ENCODE assay signal across 25 mouse cellular contexts in the genomic region with DNA sequence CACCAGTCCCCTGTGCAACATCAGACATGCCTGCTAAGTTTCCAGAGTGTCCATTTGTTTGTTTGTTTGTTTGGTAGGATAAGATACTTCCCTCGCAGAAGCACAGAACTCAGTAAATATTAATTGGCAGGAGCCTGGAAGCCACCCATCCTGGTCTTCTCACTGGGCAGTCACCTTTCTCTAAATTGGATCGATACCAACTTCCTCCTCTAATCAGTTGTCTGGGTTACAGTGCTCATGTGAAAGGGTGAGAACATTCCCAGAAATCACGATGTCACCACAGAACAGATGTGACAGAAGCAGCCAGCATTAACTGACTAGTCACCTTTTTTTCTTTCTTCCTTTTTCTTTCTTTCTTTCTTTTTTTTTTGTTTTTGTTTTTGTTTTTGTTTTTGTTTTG. TPM values are rescaled to one million over a fixed set of nuclear protein-coding genes. Genes with fewer than 3 reads are reported as not detected.
DNase-seq lines count a peak whose midpoint lies in the region; ATAC-seq and TF ChIP-seq lines count a peak whose summit lies in the region.
"Had no signal": no experiment of that assay in that cellular context is flagged by ENCODE, and none has a peak within 500 bp of the region (broad histone marks: within the 10 kb centered on the region; RNA-seq: fewer than 3 reads in every experiment).

No protein-coding gene starts in this region.

- no peak overlapping the region for H3K9ac ChIP-seq in heart, embryonic 11.5 days (ENCODE audit: low read depth, low read length)
- H3K9ac ChIP-seq in liver, adult 2 months (ENCODE audit: low read depth, low read length), result no peak overlapping the region; the same call in 1 of the 2 replicates
- no peak overlapping the region for H3K9ac ChIP-seq in liver, embryonic 11.5 days (ENCODE audit: low read depth, low read length)
- no peak overlapping the region for H3K9ac ChIP-seq in forebrain, postnatal 0 days
- H3K9ac ChIP-seq: embryonic facial prominence, embryonic 12.5 days; forebrain, embryonic 13.5 days; liver, embryonic 14.5 days; midbrain, embryonic 13.5 days; neural tube, embryonic 12.5 days had no signal

- ATAC-seq in heart, embryonic 11.5 days (replicated peaks; ENCODE audit: insufficient number of reproducible peaks, low FRiP score, low TSS enrichment), result no peak
- no peak for ATAC-seq in liver, embryonic 11.5 days (replicated peaks; ENCODE audit: low FRiP score)
- no peak for ATAC-seq in forebrain, postnatal 0 days
- ATAC-seq: forebrain, embryonic 13.5 days; midbrain, embryonic 13.5 days had no signal

- no peaks in the 10 kb centered on the region for H3K79me2 ChIP-seq in liver, adult 2 months (ENCODE audit: control insufficient read depth, insufficient read depth, low read length)

- TF ChIP-seq CTCF in liver, adult 2 months (IDR thresholded peaks at IDR 0.05; ENCODE audit: low read depth, low read length), result no peak
- TF ChIP-seq CTCF in testis, adult 2 months (IDR thresholded peaks at IDR 0.05; ENCODE audit: control insufficient read depth, insufficient read depth, insufficient replicate concordance, low read depth, low read length), result no peak
- TF ChIP-seq CTCF in forebrain, postnatal 0 days (IDR thresholded peaks at IDR 0.05; ENCODE audit: low read depth), result no peak

- TF ChIP-seq POLR2A in liver, adult 2 months (IDR thresholded peaks at IDR 0.05; ENCODE audit: extremely low read depth, insufficient read depth, low read length), result no peak
- no peak for TF ChIP-seq POLR2A in testis, adult 2 months (IDR thresholded peaks at IDR 0.05; ENCODE audit: control insufficient read depth, low read depth, low read length)

- H3K9me3 ChIP-seq in heart, embryonic 11.5 days (replicated peaks; ENCODE audit: control insufficient read depth, low read length), result no peaks in the 10 kb centered on the region
- H3K9me3 ChIP-seq in heart, embryonic 10.5 days, result no peaks in the 10 kb centered on the region
- no peaks in the 10 kb centered on the region for H3K9me3 ChIP-seq in liver, embryonic 11.5 days (ENCODE audit: control insufficient read depth, low read length)
- no peaks in the 10 kb centered on the region for H3K9me3 ChIP-seq in forebrain, postnatal 0 days (ENCODE audit: low read length)
- H3K9me3 ChIP-seq: embryonic facial prominence, embryonic 12.5 days; forebrain, embryonic 13.5 days; limb, embryonic 10.5 days; midbrain, embryonic 13.5 days had no signal

- H3K4me1 ChIP-seq in heart, embryonic 11.5 days (ENCODE audit: control insufficient read depth, insufficient read depth, low read length), result 0 out of 2 replicates have a peak, but pooled peaks cover 3% of the 10 kb centered on the region
- H3K4me1 ChIP-seq in heart, embryonic 10.5 days, result peaks cover 14% of the 10 kb centered on the region
- peaks cover 27% of the 10 kb centered on the region for H3K4me1 ChIP-seq in liver, adult 2 months (ENCODE audit: control insufficient read depth, insufficient read depth, low read length)
- peaks cover 14% of the 10 kb centered on the region for H3K4me1 ChIP-seq in liver, embryonic 11.5 days (replicated peaks; ENCODE audit: control insufficient read depth, insufficient read depth, low read length)
- peaks cover 16% of the 10 kb centered on the region for H3K4me1 ChIP-seq in testis, adult 2 months (ENCODE audit: control insufficient read depth, insufficient read depth, low read length)
- H3K4me1 ChIP-seq in forebrain, postnatal 0 days (ENCODE audit: insufficient read depth), result no peaks in the 10 kb centered on the region
- H3K4me1 ChIP-seq: embryonic facial prominence, embryonic 12.5 days; forebrain, embryonic 13.5 days; midbrain, embryonic 13.5 days had no signal

- H3K4me2 ChIP-seq in heart, embryonic 11.5 days, result no peak overlapping the region
- no peak overlapping the region for H3K4me2 ChIP-seq in liver, embryonic 11.5 days
- no peak overlapping the region for H3K4me2 ChIP-seq in forebrain, postnatal 0 days (ENCODE audit: low read depth)
- H3K4me2 ChIP-seq: forebrain, embryonic 13.5 days had no signal

- H3K27ac ChIP-seq in heart, embryonic 11.5 days (ENCODE audit: low read depth, low read length), result peak overlapping the region; percentile 59; the same call in 1 of the 2 replicates
- no peak overlapping the region for H3K27ac ChIP-seq in heart, embryonic 10.5 days
- H3K27ac ChIP-seq in liver, adult 2 months (replicated peaks; ENCODE audit: insufficient read depth, low read depth, low read length), result peak overlapping the region; percentile 91
- no peak overlapping the region for H3K27ac ChIP-seq in liver, embryonic 11.5 days (ENCODE audit: low read depth, low read length)
- peak overlapping the region; percentile 71 for H3K27ac ChIP-seq in testis, adult 2 months (ENCODE audit: control insufficient read depth, insufficient read depth, low read depth, low read length)
- H3K27ac ChIP-seq in forebrain, postnatal 0 days (ENCODE audit: low read depth, low read length), result no peak overlapping the region
- H3K27ac ChIP-seq: embryonic facial prominence, embryonic 12.5 days; forebrain, embryonic 13.5 days; limb, embryonic 10.5 days; liver, embryonic 14.5 days; midbrain, embryonic 13.5 days; neural tube, embryonic 12.5 days had no signal

- no peaks in the 10 kb centered on the region for H3K36me3 ChIP-seq in heart, embryonic 11.5 days (ENCODE audit: control insufficient read depth, insufficient read depth, low read length)
- 0 out of 2 replicates have a peak, but pooled peaks cover 4% of the 10 kb centered on the region for H3K36me3 ChIP-seq in heart, embryonic 10.5 days
- H3K36me3 ChIP-seq in liver, adult 2 months (ENCODE audit: control insufficient read depth, insufficient read depth, low read length), result no peaks in the 10 kb centered on the region
- no peaks in the 10 kb centered on the region for H3K36me3 ChIP-seq in liver, embryonic 11.5 days (ENCODE audit: control insufficient read depth, insufficient read depth, low read length)
- H3K36me3 ChIP-seq in testis, adult 2 months (ENCODE audit: control insufficient read depth, insufficient read depth, low read length), result no peaks in the 10 kb centered on the region
- no peaks in the 10 kb centered on the region for H3K36me3 ChIP-seq in forebrain, postnatal 0 days (ENCODE audit: insufficient read depth)
- H3K36me3 ChIP-seq: embryonic facial prominence, embryonic 12.5 days; limb, embryonic 10.5 days; midbrain, embryonic 13.5 days; neural tube, embryonic 12.5 days had no signal

- H3K4me3 ChIP-seq in heart, embryonic 11.5 days (ENCODE audit: low read depth, low read length), result no peak overlapping the region
- no peak overlapping the region for H3K4me3 ChIP-seq in heart, embryonic 10.5 days
- H3K4me3 ChIP-seq in liver, adult 2 months (ENCODE audit: insufficient read depth, low read depth, low read length), result no peak overlapping the region
- H3K4me3 ChIP-seq in liver, embryonic 11.5 days (ENCODE audit: low read depth, low read length), result no peak overlapping the region
- H3K4me3 ChIP-seq in testis, adult 2 months (ENCODE audit: control insufficient read depth, low read depth, low read length), result no peak overlapping the region
- no peak overlapping the region for H3K4me3 ChIP-seq in forebrain, postnatal 0 days (ENCODE audit: low read depth, low read length)
- H3K4me3 ChIP-seq: erythroblast, embryonic 14.5 days; forebrain, embryonic 13.5 days; midbrain, embryonic 13.5 days; neural tube, embryonic 12.5 days had no signal

- 49% methylated on average over 3 of the region's 3 CpGs for WGBS in heart, embryonic 11.5 days (ENCODE audit: insufficient replicate concordance)
- 60% methylated on average over 3 of the region's 3 CpGs for WGBS in heart, embryonic 10.5 days
- 3% methylated on average over 3 of the region's 3 CpGs for WGBS in liver, adult 2 months
- 41% methylated on average over 3 of the region's 3 CpGs for WGBS in liver, embryonic 11.5 days
- WGBS in forebrain, postnatal 0 days, result 62% methylated on average over 3 of the region's 3 CpGs

- DNase-seq in heart, embryonic 10.5 days (ENCODE audit: low spot score), result no peak
- DNase-seq in liver, adult 2 months (ENCODE audit: extremely low read depth, low read depth, low spot score), result peak; percentile 95
- no peak for DNase-seq in liver, embryonic 11.5 days (ENCODE audit: low spot score)
- DNase-seq in testis, postnatal 10 days (ENCODE audit: low spot score), result no peak
- no peak for DNase-seq in forebrain, postnatal 0 days
- DNase-seq in thymus, postnatal 14 days, result no peak
- DNase-seq: B cell, adult 2 months; cerebellum, adult 9-11 months; kidney, adult 8-10 months; right cerebral cortex, postnatal 4 days; thymus, postnatal 25 days had no signal

- H3K27me3 ChIP-seq in heart, embryonic 11.5 days (ENCODE audit: control insufficient read depth, insufficient read depth, low read length), result no peaks in the 10 kb centered on the region
- no peaks in the 10 kb centered on the region for H3K27me3 ChIP-seq in heart, embryonic 10.5 days (ENCODE audit: insufficient read depth, poor library complexity, severe bottlenecking)
- H3K27me3 ChIP-seq in liver, adult 2 months (ENCODE audit: control insufficient read depth, insufficient read depth, low read length), result no peaks in the 10 kb centered on the region
- H3K27me3 ChIP-seq in liver, embryonic 11.5 days (replicated peaks; ENCODE audit: control insufficient read depth, insufficient read depth, low read length), result no peaks in the 10 kb centered on the region
- no peaks in the 10 kb centered on the region for H3K27me3 ChIP-seq in testis, adult 2 months (ENCODE audit: control insufficient read depth, insufficient read depth, low read length)
- H3K27me3 ChIP-seq in forebrain, postnatal 0 days (ENCODE audit: insufficient read depth, low read length), result no peaks in the 10 kb centered on the region
- H3K27me3 ChIP-seq: embryonic facial prominence, embryonic 12.5 days; forebrain, embryonic 13.5 days; midbrain, embryonic 13.5 days; neural tube, embryonic 12.5 days had no signal

RNA-seq across cellular contexts. Expression of a gene that starts 3.7 kb away (rescaled TPM):
- 9.1 and 9.2 TPM in 2 replicates for polyA plus RNA-seq in heart, embryonic 11.5 days (2014; fragmentation: Nextera tagmentation; extraction: Ambion mirVana)
- 15.2 and 22.1 TPM in 2 replicates for polyA plus RNA-seq in heart, embryonic 10.5 days (2016; fragmentation: Nextera tagmentation; extraction: Ambion mirVana)
- 4.8 and 8.8 TPM in 2 replicates for total RNA-seq in liver, adult 2 months (2014; rRNA removed)
- polyA plus RNA-seq in liver, adult 2 months (2012; rRNA removed), result 18.4 and 26.2 TPM in 2 replicates
- polyA plus RNA-seq in liver, embryonic 11.5 days (2014; fragmentation: Nextera tagmentation; extraction: Ambion mirVana), result 5.0 TPM in 2 replicates
- 0.37 and 0.57 TPM in 2 replicates for polyA plus RNA-seq in testis, adult 2 months (2012; rRNA removed)
- 0.62 and 1.3 TPM in 2 replicates for total RNA-seq in forebrain, postnatal 0 days (2014; rRNA removed)
- 1.5 and 1.7 TPM in 2 replicates for polyA plus RNA-seq in forebrain, postnatal 0 days (2015; fragmentation: Nextera tagmentation; extraction: Ambion mirVana)

RNA-seq across cellular contexts. Expression of a gene that starts 4.3 kb away (rescaled TPM):
- 0.10 TPM in 1 of 2 replicates, not detected in the other for polyA plus RNA-seq in heart, embryonic 11.5 days (2014; fragmentation: Nextera tagmentation; extraction: Ambion mirVana)
- 0.06 and 0.13 TPM in 2 replicates for polyA plus RNA-seq in heart, embryonic 10.5 days (2016; fragmentation: Nextera tagmentation; extraction: Ambion mirVana)
- 0.18 and 0.27 TPM in 2 replicates for total RNA-seq in liver, adult 2 months (2014; rRNA removed)
- 0.20 TPM in 2 replicates for polyA plus RNA-seq in liver, adult 2 months (2012; rRNA removed)
- 0.17 and 0.22 TPM in 2 replicates for polyA plus RNA-seq in liver, embryonic 11.5 days (2014; fragmentation: Nextera tagmentation; extraction: Ambion mirVana)
- polyA plus RNA-seq in testis, adult 2 months (2012; rRNA removed), result 0.07 TPM in 2 replicates
- total RNA-seq in forebrain, postnatal 0 days (2014; rRNA removed), result 0.24 TPM in 1 of 2 replicates, not detected in the other
- polyA plus RNA-seq in forebrain, postnatal 0 days (2015; fragmentation: Nextera tagmentation; extraction: Ambion mirVana), result not detected in 2 replicates
- total RNA-seq: megakaryocyte, adult 5-6 weeks had no signal
- polyA plus RNA-seq: embryonic facial prominence, embryonic 12.5 days; erythroblast, embryonic 14.5 days; forebrain, embryonic 13.5 days; limb, embryonic 10.5 days had no signal

RNA-seq across cellular contexts. Expression of a gene that starts 4.3 kb away (rescaled TPM):
- 0.10 TPM in 1 of 2 replicates, not detected in the other for polyA plus RNA-seq in heart, embryonic 11.5 days (2014; fragmentation: Nextera tagmentation; extraction: Ambion mirVana)
- polyA plus RNA-seq in heart, embryonic 10.5 days (2016; fragmentation: Nextera tagmentation; extraction: Ambion mirVana), result not detected in 2 replicates
- total RNA-seq in liver, adult 2 months (2014; rRNA removed), result not detected in 2 replicates
- polyA plus RNA-seq in liver, adult 2 months (2012; rRNA removed), result not detected in 2 replicates
- 0.19 and 0.22 TPM in 2 replicates for polyA plus RNA-seq in liver, embryonic 11.5 days (2014; fragmentation: Nextera tagmentation; extraction: Ambion mirVana)
- polyA plus RNA-seq in testis, adult 2 months (2012; rRNA removed), result not detected in 2 replicates
- not detected in 2 replicates for total RNA-seq in forebrain, postnatal 0 days (2014; rRNA removed)
- not detected in 2 replicates for polyA plus RNA-seq in forebrain, postnatal 0 days (2015; fragmentation: Nextera tagmentation; extraction: Ambion mirVana)
- total RNA-seq: gastrocnemius, postnatal 36 days; megakaryocyte, adult 5-6 weeks had no signal
- polyA plus RNA-seq: cortical plate, adult 2 months; embryonic facial prominence, embryonic 12.5 days; erythroblast, embryonic 14.5 days; forebrain, embryonic 13.5 days; hindbrain, embryonic 11.5 days; limb, embryonic 10.5 days; midbrain, embryonic 13.5 days; neural tube, embryonic 12.5 days had no signal

RNA-seq across cellular contexts. Expression of a gene that starts 15.9 kb away (rescaled TPM):
- 3.1 and 4.2 TPM in 2 replicates for polyA plus RNA-seq in heart, embryonic 11.5 days (2014; fragmentation: Nextera tagmentation; extraction: Ambion mirVana)
- polyA plus RNA-seq in heart, embryonic 10.5 days (2016; fragmentation: Nextera tagmentation; extraction: Ambion mirVana), result 2.4 and 4.9 TPM in 2 replicates
- 4.1 and 5.8 TPM in 2 replicates for total RNA-seq in liver, adult 2 months (2014; rRNA removed)
- 5.3 and 5.9 TPM in 2 replicates for polyA plus RNA-seq in liver, adult 2 months (2012; rRNA removed)
- polyA plus RNA-seq in liver, embryonic 11.5 days (2014; fragmentation: Nextera tagmentation; extraction: Ambion mirVana), result 2.6 and 2.8 TPM in 2 replicates
- 3.8 and 4.4 TPM in 2 replicates for polyA plus RNA-seq in testis, adult 2 months (2012; rRNA removed)
- 7.5 and 11.9 TPM in 2 replicates for total RNA-seq in forebrain, postnatal 0 days (2014; rRNA removed)
- polyA plus RNA-seq in forebrain, postnatal 0 days (2015; fragmentation: Nextera tagmentation; extraction: Ambion mirVana), result 2.3 and 2.4 TPM in 2 replicates

RNA-seq across cellular contexts. Expression of a gene that starts 20.9 kb away (rescaled TPM):
- polyA plus RNA-seq in heart, embryonic 11.5 days (2014; fragmentation: Nextera tagmentation; extraction: Ambion mirVana), result 0.18 TPM in 1 of 2 replicates, not detected in the other
- 0.06 and 0.19 TPM in 2 replicates for polyA plus RNA-seq in heart, embryonic 10.5 days (2016; fragmentation: Nextera tagmentation; extraction: Ambion mirVana)
- 75.6 and 121 TPM in 2 replicates for total RNA-seq in liver, adult 2 months (2014; rRNA removed)
- 54.4 and 60.2 TPM in 2 replicates for polyA plus RNA-seq in liver, adult 2 months (2012; rRNA removed)
- polyA plus RNA-seq in liver, embryonic 11.5 days (2014; fragmentation: Nextera tagmentation; extraction: Ambion mirVana), result not detected in 2 replicates
- polyA plus RNA-seq in testis, adult 2 months (2012; rRNA removed), result 0.11 and 0.23 TPM in 2 replicates
- total RNA-seq in forebrain, postnatal 0 days (2014; rRNA removed), result 0.57 and 0.69 TPM in 2 replicates
- polyA plus RNA-seq in forebrain, postnatal 0 days (2015; fragmentation: Nextera tagmentation; extraction: Ambion mirVana), result 0.62 and 0.68 TPM in 2 replicates
- total RNA-seq: megakaryocyte, adult 5-6 weeks had no signal
- polyA plus RNA-seq: erythroblast, embryonic 14.5 days; hindbrain, embryonic 11.5 days; stomach, postnatal 0 days had no signal

Comparison
In these comparisons a context has a peak if more than half of its experiments do, and no peak if none do; other contexts are left out.
1. H3K27ac ChIP-seq: peak in heart, embryonic 11.5 days (single experiment), liver, adult 2 months (single experiment) and testis, adult 2 months (single experiment); none in heart, embryonic 10.5 days (single experiment), liver, embryonic 11.5 days (single experiment) and forebrain, postnatal 0 days (single experiment).